Mouse (Mus musculus) G1E (cell line): ENCODE measurements around the gene Poldip3. TPM values are rescaled to one million over a fixed set of nuclear protein-coding genes. Genes with fewer than 3 reads are reported as not detected.

Source experiments
- ATAC-seq: 2 replicates; pipeline ENCODE4 v1.8.0; 2016; ENCODE audit warnings: mild to moderate bottlenecking; ENCODE audit not compliant: insufficient number of reproducible peaks, poor library complexity, low FRiP score, severe bottlenecking; ENCODE audit errors: extremely low read depth
- DNase-seq: peaks from one replicate; pipeline ENCODE4 v3.0.0; 2012; ENCODE audit warnings: low spot score
- H3K27me3 ChIP-seq: 2 replicates; pipeline ENCODE4 v1.6.1; 2012; ENCODE audit warnings: mild to moderate bottlenecking, low read length, inconsistent platforms; ENCODE audit not compliant: insufficient read depth
- H3K36me3 ChIP-seq: replicated peaks from 2 replicates; pipeline ENCODE3; 2012; ENCODE audit warnings: mild to moderate bottlenecking, inconsistent platforms
- H3K4me1 ChIP-seq: 2 replicates; pipeline ENCODE4 v1.6.1; 2012; ENCODE audit warnings: low read depth, low read length, inconsistent platforms, mixed read lengths; ENCODE audit not compliant: insufficient read depth
- H3K4me3 ChIP-seq: 2 replicates; pipeline ENCODE4 v1.5.1; 2012; ENCODE audit warnings: low read depth, mild to moderate bottlenecking, inconsistent platforms, low read length, moderate library complexity, mixed read lengths
- H3K9me3 ChIP-seq: replicated peaks from 2 replicates; pipeline ENCODE4 v1.6.1; 2012; ENCODE audit warnings: inconsistent platforms
- CTCF ChIP-seq: IDR thresholded peaks from 2 replicates; pipeline ENCODE4 v1.5.1; 2012; ENCODE audit warnings: low read depth, low read length, inconsistent platforms, mixed read lengths
- GATA1 ChIP-seq: IDR thresholded peaks from 2 replicates; pipeline ENCODE4 v1.6.1; 2012; ENCODE audit warnings: borderline replicate concordance, low read length, inconsistent platforms, mixed read lengths
- GATA2 ChIP-seq: IDR thresholded peaks from 2 replicates; pipeline ENCODE4 v1.6.1; 2012; ENCODE audit warnings: low read depth, low read length, inconsistent platforms, borderline replicate concordance
- POLR2AphosphoS5 ChIP-seq: IDR thresholded peaks from 2 replicates; pipeline ENCODE4 v1.6.1; 2012; ENCODE audit warnings: low read depth, low read length, inconsistent platforms; ENCODE audit not compliant: insufficient replicate concordance
- TAL1 ChIP-seq: conservative IDR thresholded peaks from 2 replicates; pipeline ENCODE4 v1.6.1; 2012; ENCODE audit warnings: low read depth, low read length, inconsistent platforms, mixed read lengths
- polyA plus RNA-seq: library from polyadenylated mRNA; stranded (reverse); fragments of >175 nt; gene quantifications from 2 replicates; pipeline ENCODE4 v1.2.3, GENCODE M21; 2012
- total RNA-seq, 2 experiments: library from RNA; stranded (forward) in 1 of 2; stranded (reverse) in 1 of 2; fragments of 200-1000 nt in 1 of 2; fragments of >200 nt in 1 of 2; fragmentation: Nextera tagmentation in 1 of 2; gene quantifications; 2 replicates each; pipeline ENCODE4 v1.2.3; 2014 to 2017

Gene Poldip3
- total and polyA plus RNA-seq, 3 experiments, result 99.3 to 237 (median 120) TPM

- peaks cover 18% of the 10 kb centered on the region for H3K27me3 ChIP-seq
- no peak for TF ChIP-seq GATA1
- TF ChIP-seq CTCF, result no peak
- TF ChIP-seq TAL1, result no peak
- TF ChIP-seq GATA2, result no peak
- TF ChIP-seq POLR2AphosphoS5, result no peak
- no peaks in the 10 kb centered on the region for H3K9me3 ChIP-seq
- DNase-seq, result no peak
- peaks cover 11% of the 10 kb centered on the region for H3K4me1 ChIP-seq
- H3K4me3 ChIP-seq, result no peak overlapping the region
- ATAC-seq, result no peak
- H3K36me3 ChIP-seq, result no peaks in the 10 kb centered on the region
Observed at GRCm38 (mm10) chr15:83093687-83094086, 55.5 kb downstream of the Poldip3 start.

- no peak for TF ChIP-seq TAL1
- TF ChIP-seq GATA1, result no peak
- TF ChIP-seq POLR2AphosphoS5, result no peak
- no peak for TF ChIP-seq GATA2
- no peak for TF ChIP-seq CTCF
Observed at GRCm38 (mm10) chr15:83090874-83091273, 58.3 kb downstream of the Poldip3 start.

DNA sequence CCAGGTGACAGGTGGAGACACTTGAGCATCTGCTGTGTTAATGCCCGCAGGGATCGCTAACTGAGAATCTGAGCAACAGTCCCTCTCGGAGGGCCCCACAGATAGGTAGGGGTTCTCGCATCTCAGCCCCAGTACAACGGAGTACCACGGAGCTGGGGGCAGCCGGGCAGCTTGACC is 59.9 kb downstream of the Poldip3 start, which contains the start of gene Serhl:
Serhl (plus strand) TSS at position 78 of the 177 bp plus-strand sequence.
- DNase-seq (no peak), ATAC-seq (no peak)
- H3K4me1 ChIP-seq, result peaks cover 24% of the 10 kb centered on the region
- TF ChIP-seq CTCF (no peak), POLR2AphosphoS5 (no peak)
- H3K4me3 ChIP-seq, result no peak within 1 kb of the TSS
- no peaks in the 10 kb centered on the region for H3K9me3 ChIP-seq
- no peaks in the 10 kb centered on the region for H3K36me3 ChIP-seq
- H3K27me3 ChIP-seq, result peaks cover 23% of the 10 kb centered on the region

More at GRCm38 (mm10) chr15:83090874-83091273, 58.3 kb downstream of the Poldip3 start:
- H3K4me3 ChIP-seq, result no peak overlapping the region
- H3K9me3 ChIP-seq, result no peaks in the 10 kb centered on the region
- no peaks in the 10 kb centered on the region for H3K36me3 ChIP-seq
- DNase-seq (no peak), ATAC-seq (no peak)
- peaks cover 19% of the 10 kb centered on the region for H3K27me3 ChIP-seq
- peaks cover 19% of the 10 kb centered on the region for H3K4me1 ChIP-seq

DNA sequence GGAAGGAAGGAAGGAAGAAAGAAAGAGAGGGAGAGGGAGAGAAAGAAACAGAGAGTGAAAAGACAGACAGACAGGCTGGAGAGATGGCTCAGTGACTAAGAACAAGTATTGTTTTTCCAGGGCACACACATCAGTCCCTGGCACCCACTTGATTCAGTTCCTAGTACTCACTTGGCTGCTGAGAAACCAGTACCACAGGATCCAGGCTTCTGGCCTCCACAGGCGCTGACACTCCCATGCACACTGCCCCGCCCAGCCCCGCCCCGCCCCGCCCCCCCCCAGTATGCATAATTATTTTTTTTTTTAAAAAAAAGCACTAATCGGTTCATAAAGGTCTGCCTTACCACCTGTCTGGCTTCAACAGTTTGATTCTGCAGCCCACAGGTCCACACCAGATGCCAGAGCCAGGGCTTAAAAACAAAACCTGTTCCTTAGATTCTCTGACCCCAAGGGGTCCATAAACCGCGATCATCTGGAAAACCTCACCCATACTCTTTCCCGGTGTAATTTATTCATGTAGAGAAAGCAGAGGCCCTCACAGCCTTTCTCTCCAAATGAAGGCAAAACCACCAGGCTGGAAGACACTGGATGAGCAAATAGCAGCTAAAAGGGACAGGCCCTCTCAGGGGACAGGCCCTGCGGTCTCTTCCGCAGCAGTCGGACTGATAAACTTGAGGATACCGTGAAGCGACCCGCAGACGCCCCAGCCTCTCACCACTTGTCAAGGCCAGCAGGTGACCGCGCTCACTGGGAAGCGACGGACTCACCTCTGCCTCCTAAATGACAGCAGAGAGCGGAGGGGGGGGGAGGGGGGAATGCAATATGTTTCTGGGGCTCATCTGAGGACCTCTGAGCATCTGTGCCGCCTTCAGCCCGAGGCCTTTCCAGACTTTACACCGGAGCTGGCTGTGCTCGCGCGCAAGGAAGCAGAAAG is 60.4 kb downstream of the Poldip3 start:
- Histone ChIP-seq H3K27me3 (peaks cover 24% of the 10 kb centered on the region), H3K9me3 (no peaks in the 10 kb centered on the region), H3K4me1 (peaks cover 25% of the 10 kb centered on the region), H3K36me3 (no peaks in the 10 kb centered on the region), H3K4me3 (no peak overlapping the region)
- ATAC-seq, result no peak
- no peak for DNase-seq
- no peak for TF ChIP-seq TAL1
- no peak for TF ChIP-seq POLR2AphosphoS5
- no peak for TF ChIP-seq CTCF
- no peak for TF ChIP-seq GATA1
- TF ChIP-seq GATA2, result no peak

DNA sequence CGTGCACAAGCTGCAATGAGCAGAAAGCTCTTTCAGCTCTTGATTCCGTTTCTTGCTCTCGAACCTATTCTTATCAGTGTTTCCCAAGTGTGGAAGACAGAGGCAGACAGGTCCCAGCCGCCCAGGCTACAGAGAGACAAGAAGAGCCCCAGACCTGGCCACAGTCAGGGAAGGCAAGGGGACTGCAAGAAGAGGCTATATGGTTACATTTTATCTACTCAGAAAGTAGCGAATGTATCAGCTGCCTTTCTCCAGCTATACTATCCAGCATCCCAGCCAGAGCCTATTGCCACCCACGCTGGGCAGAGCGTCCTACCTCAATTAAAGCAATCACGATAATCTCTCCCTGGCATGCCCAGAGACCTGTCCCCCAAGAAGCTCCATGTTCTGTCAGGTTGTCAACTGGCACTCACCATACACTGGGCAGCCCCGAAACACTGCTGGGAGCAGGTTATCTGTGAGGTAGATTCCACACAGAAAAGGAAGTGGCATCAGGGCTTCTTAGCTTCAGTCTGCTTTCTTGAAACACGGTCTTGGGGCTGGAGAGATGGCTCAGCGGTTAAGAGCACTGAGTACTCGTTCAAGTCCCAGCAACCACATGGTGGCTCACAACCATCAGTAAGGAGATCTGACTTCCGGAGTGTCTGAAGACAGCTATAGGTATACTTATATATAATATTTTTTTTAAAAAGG is 62.4 kb downstream of the Poldip3 start:
- TF ChIP-seq GATA1 (no peak), TAL1 (no peak), POLR2AphosphoS5 (no peak), GATA2 (no peak), CTCF (no peak)
- Histone ChIP-seq H3K9me3 (no peaks in the 10 kb centered on the region), H3K4me3 (no peak overlapping the region), H3K4me1 (peaks cover 27% of the 10 kb centered on the region), H3K27me3 (peaks cover 34% of the 10 kb centered on the region), H3K36me3 (no peaks in the 10 kb centered on the region)
- DNase-seq (no peak), ATAC-seq (no peak)

GRCm38 (mm10) chr15:83085901-83086300 is 63.3 kb downstream of the Poldip3 start:
- ATAC-seq (no peak; the same call in 1 of the 2 replicates), DNase-seq (peak; percentile 67)
- Histone ChIP-seq H3K4me3 (no peak overlapping the region), H3K36me3 (no peaks in the 10 kb centered on the region), H3K9me3 (no peaks in the 10 kb centered on the region), H3K4me1 (peaks cover 24% of the 10 kb centered on the region), H3K27me3 (peaks cover 37% of the 10 kb centered on the region)
- TF ChIP-seq TAL1 (no peak), GATA1 (no peak), CTCF (peak; percentile 66)
